Mouse (Mus musculus): ENCODE results near the gene Gm20843.
"Not testable (repeated sequence)": the region's sequence is repeated elsewhere in the genome, so short reads cannot be mapped to it uniquely, and the experiment has no call there.

Gm20843 gene

GRCm38 (mm10) chrY:72247018-72247417, at the start of gene Gm20843:
TSS of gene Gm20843 (minus strand) at chrY:72247118.
- DNase-seq = not testable (repeated sequence)
